ENCODE assay signal across 9 mouse cellular contexts in the genomic region with DNA sequence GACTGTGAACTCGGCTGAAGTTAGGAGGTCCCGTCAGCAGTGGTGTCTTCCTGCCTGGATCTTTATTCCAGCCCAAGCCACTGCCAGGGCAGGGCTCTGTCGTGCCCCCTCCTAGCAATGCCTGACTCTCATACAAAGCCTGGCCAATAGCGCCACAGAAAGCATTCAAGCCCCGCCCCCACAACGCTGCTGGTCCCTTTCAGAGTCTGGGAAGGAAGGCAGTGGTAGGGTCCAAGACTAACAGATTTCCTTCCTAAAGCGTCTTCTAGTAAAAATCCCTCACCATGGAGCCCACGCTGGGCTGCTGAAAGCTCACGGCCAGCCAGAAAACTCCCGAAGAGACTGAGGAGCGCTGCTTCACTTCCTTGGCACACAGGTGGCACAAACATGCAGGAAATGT.
DNase-seq lines count a peak whose midpoint lies in the region; ATAC-seq and TF ChIP-seq lines count a peak whose summit lies in the region.
"Had no signal": no experiment of that assay in that cellular context is flagged by ENCODE, and none has a peak within 500 bp of the region (broad histone marks: within the 10 kb centered on the region; RNA-seq: fewer than 3 reads in every experiment).

No protein-coding gene starts in this region.

- H3K4me3 ChIP-seq in lung, embryonic 14.5 days (ENCODE audit: low read depth, low read length) = no peak overlapping the region
- no peak overlapping the region for H3K4me3 ChIP-seq in embryonic facial prominence, embryonic 10.5 days
- no peak overlapping the region for H3K4me3 ChIP-seq in hindbrain, embryonic 16.5 days (ENCODE audit: low read length)
- no peak overlapping the region for H3K4me3 ChIP-seq in neural tube, embryonic 13.5 days

- WGBS in lung, embryonic 14.5 days = 46% methylated on average over 11 of the region's 11 CpGs
- 37% methylated on average over 11 of the region's 11 CpGs for WGBS in embryonic facial prominence, embryonic 10.5 days
- whole genome bisulfite sequencing in hindbrain, embryonic 16.5 days = 22% methylated on average over 11 of the region's 11 CpGs
- WGBS in neural tube, embryonic 13.5 days = 25% methylated on average over 11 of the region's 11 CpGs

- peak; percentile 66 for DNase-seq in lung, embryonic 14.5 days
- DNase-seq in lung, adult 18-20 months = no peak
- peak; percentile 44 for DNase-seq in embryonic facial prominence, embryonic 10.5 days (ENCODE audit: low spot score)
- no peak for DNase-seq in liver
- no peak for DNase-seq in adrenal gland, postnatal 10 days
- no peak for DNase-seq in layer of hippocampus, adult 9-11 months
- DNase-seq: cerebellum, adult 18-20 months had no signal

- ATAC-seq in lung, embryonic 14.5 days (ENCODE audit: insufficient read depth) = no peak
- ATAC-seq in hindbrain, embryonic 16.5 days = peak; percentile 67
- 0 out of 2 replicates have a peak, but pooled peaks have one; percentile 32 for ATAC-seq in neural tube, embryonic 13.5 days (ENCODE audit: low read depth)

- H3K4me2 ChIP-seq in lung, embryonic 14.5 days = no peak overlapping the region
- H3K4me2 ChIP-seq in hindbrain, embryonic 16.5 days (ENCODE audit: low read length) = peak overlapping the region; percentile 22
- peak overlapping the region; percentile 25 for H3K4me2 ChIP-seq in neural tube, embryonic 13.5 days

- no peak overlapping the region for H3K9ac ChIP-seq in lung, embryonic 14.5 days
- H3K9ac ChIP-seq in hindbrain, embryonic 16.5 days (ENCODE audit: low read depth, low read length) = no peak overlapping the region
- 0 out of 2 replicates have a peak overlapping the region, but pooled peaks have one; percentile 12 for H3K9ac ChIP-seq in neural tube, embryonic 13.5 days

- H3K9me3 ChIP-seq in lung, embryonic 14.5 days (ENCODE audit: low read depth, low read length) = no peaks in the 10 kb centered on the region
- no peaks in the 10 kb centered on the region for H3K9me3 ChIP-seq in embryonic facial prominence, embryonic 10.5 days
- H3K9me3 ChIP-seq in hindbrain, embryonic 16.5 days (ENCODE audit: control insufficient read depth, low read length) = no peaks in the 10 kb centered on the region
- H3K9me3 ChIP-seq in neural tube, embryonic 13.5 days = no peaks in the 10 kb centered on the region

- no peak for TF ChIP-seq CTCF in lung, embryonic 14.5 days (IDR thresholded peaks at IDR 0.05; ENCODE audit: low read depth)

- no peak overlapping the region; the same call in 1 of the 2 replicates for H3K27ac ChIP-seq in lung, embryonic 14.5 days (ENCODE audit: low read depth)
- H3K27ac ChIP-seq in embryonic facial prominence, embryonic 10.5 days (replicated peaks) = peak overlapping the region; percentile 59
- H3K27ac ChIP-seq in hindbrain, embryonic 16.5 days (ENCODE audit: low read depth, low read length) = no peak overlapping the region
- no peak overlapping the region for H3K27ac ChIP-seq in neural tube, embryonic 13.5 days (replicated peaks)

- H3K27me3 ChIP-seq in lung, embryonic 14.5 days (ENCODE audit: insufficient read depth, low read length) = no peaks in the 10 kb centered on the region
- no peaks in the 10 kb centered on the region for H3K27me3 ChIP-seq in embryonic facial prominence, embryonic 10.5 days (replicated peaks; ENCODE audit: low read depth, poor library complexity, severe bottlenecking)
- H3K27me3 ChIP-seq in hindbrain, embryonic 16.5 days (replicated peaks; ENCODE audit: control insufficient read depth, insufficient read depth, low read length) = no peaks in the 10 kb centered on the region
- no peaks in the 10 kb centered on the region for H3K27me3 ChIP-seq in neural tube, embryonic 13.5 days

- H3K4me1 ChIP-seq in lung, embryonic 14.5 days (ENCODE audit: insufficient read depth) = peaks cover 10% of the 10 kb centered on the region; the same call in 1 of the 2 replicates
- H3K4me1 ChIP-seq in embryonic facial prominence, embryonic 10.5 days = peaks cover 20% of the 10 kb centered on the region
- H3K4me1 ChIP-seq in hindbrain, embryonic 16.5 days (ENCODE audit: control insufficient read depth, insufficient read depth, low read depth, low read length) = peaks cover 9% of the 10 kb centered on the region
- peaks cover 25% of the 10 kb centered on the region for H3K4me1 ChIP-seq in neural tube, embryonic 13.5 days (replicated peaks)

- peaks cover 40% of the 10 kb centered on the region for H3K36me3 ChIP-seq in lung, embryonic 14.5 days (ENCODE audit: insufficient read depth)
- H3K36me3 ChIP-seq in embryonic facial prominence, embryonic 10.5 days (replicated peaks) = peaks cover 53% of the 10 kb centered on the region
- no peaks in the 10 kb centered on the region for H3K36me3 ChIP-seq in hindbrain, embryonic 16.5 days (ENCODE audit: control insufficient read depth, insufficient read depth, low read length)
- H3K36me3 ChIP-seq in neural tube, embryonic 13.5 days = no peaks in the 10 kb centered on the region

Comparison
In these comparisons a context has a peak if more than half of its experiments do, and no peak if none do; other contexts are left out.
1. DNase-seq: peak in lung, embryonic 14.5 days (single experiment) and embryonic facial prominence, embryonic 10.5 days (single experiment); none in lung, adult 18-20 months (0 of 2), liver (single experiment), adrenal gland, postnatal 10 days (single experiment) and layer of hippocampus, adult 9-11 months (single experiment).